Mouse (Mus musculus) limb, embryonic 14.5 days (tissue): Measurements from ENCODE around the gene Ndufaf4. TPM values are rescaled to one million over a fixed set of nuclear protein-coding genes. Genes with fewer than 3 reads are reported as not detected.

Experiments used
- ATAC-seq: fragments of 200-750 bp; cut with Nextera tagmentation; 2 replicates; pipeline ENCODE4 v1.8.0; 2017; ENCODE audit warnings: low read depth, moderate number of reproducible peaks, moderate TSS enrichment; ENCODE audit not compliant: low FRiP score
- DNase-seq: peaks from one replicate; pipeline ENCODE4 v3.0.0-alpha.2; 2015; ENCODE audit warnings: low spot score
- H3K27ac ChIP-seq: fragments of 300-500 bp; sonication (generic); replicated peaks from 2 replicates; pipeline ENCODE4 v1.5.1; 2014; ENCODE audit warnings: low read depth, mild to moderate bottlenecking, low read length, moderate library complexity, mixed read lengths
- H3K27me3 ChIP-seq: fragments of 300-500 bp; sonication (generic); 2 replicates; pipeline ENCODE4 v1.6.1; 2014; ENCODE audit warnings: low read length, mixed read lengths; ENCODE audit not compliant: control insufficient read depth, insufficient read depth
- H3K36me3 ChIP-seq: fragments of 300-500 bp; sonication (generic); 2 replicates; pipeline ENCODE4 v1.6.1; 2014; ENCODE audit warnings: mild to moderate bottlenecking, low read length, moderate library complexity, mixed read lengths; ENCODE audit not compliant: control insufficient read depth, insufficient read depth
- H3K4me1 ChIP-seq: fragments of 300-500 bp; sonication (generic); 2 replicates; pipeline ENCODE4 v1.6.1; 2014; ENCODE audit warnings: antibody characterized with exemption, low read length, mixed read lengths; ENCODE audit not compliant: control insufficient read depth, insufficient read depth
- H3K4me2 ChIP-seq: fragments of 300-500 bp; sonication (generic); replicated peaks from 2 replicates; pipeline ENCODE4 v1.6.1; 2014; ENCODE audit warnings: low read depth, mild to moderate bottlenecking, low read length, moderate library complexity; ENCODE audit not compliant: severe bottlenecking
- H3K4me3 ChIP-seq: fragments of 300-500 bp; sonication (generic); replicated peaks from 2 replicates; pipeline ENCODE4 v1.5.1; 2014; ENCODE audit warnings: low read length
- H3K9ac ChIP-seq: fragments of 300-500 bp; sonication (generic); 2 replicates; pipeline ENCODE4 v1.6.1; 2014; ENCODE audit warnings: mild to moderate bottlenecking, low read depth, low read length, moderate library complexity; ENCODE audit not compliant: severe bottlenecking
- H3K9me3 ChIP-seq: fragments of 300-500 bp; sonication (generic); 2 replicates; pipeline ENCODE4 v1.6.1; 2016; ENCODE audit warnings: low read length; ENCODE audit not compliant: control insufficient read depth
- POLR2A ChIP-seq: fragments of 200-500 bp; IDR thresholded peaks from 2 replicates; pipeline ENCODE4 v1.8.0; 2012; ENCODE audit warnings: inconsistent platforms, mild to moderate bottlenecking, moderate library complexity, borderline replicate concordance; ENCODE audit not compliant: insufficient read depth, insufficient read length; ENCODE audit errors: extremely low read depth
- WGBS: fragments of 180-500 bp; shearing (Covaris S2); extraction: QIAGEN DNeasy Blood & Tissue Kit; methylation state at CpG from one replicate; pipeline ENCODE4 v1.1.7; 2014; 5-methylcytosine and 5-hydroxymethylcytosine counted together
- polyA plus RNA-seq, 2 experiments: library from polyadenylated mRNA; depleted of rRNA in 1 of 2; stranded (reverse) in 1 of 2; unstranded in 1 of 2; fragments of >200 nt; fragmentation: Nextera tagmentation in 1 of 2; extraction: Ambion mirVana in 1 of 2; gene quantifications; 2 replicates each; pipeline versions ENCODE4 v1.2.1 to v1.2.3; 2012 to 2014

The Ndufaf4 gene
- polyA plus RNA-seq, 2 experiments = 12.5 to 41.9 TPM

DNA sequence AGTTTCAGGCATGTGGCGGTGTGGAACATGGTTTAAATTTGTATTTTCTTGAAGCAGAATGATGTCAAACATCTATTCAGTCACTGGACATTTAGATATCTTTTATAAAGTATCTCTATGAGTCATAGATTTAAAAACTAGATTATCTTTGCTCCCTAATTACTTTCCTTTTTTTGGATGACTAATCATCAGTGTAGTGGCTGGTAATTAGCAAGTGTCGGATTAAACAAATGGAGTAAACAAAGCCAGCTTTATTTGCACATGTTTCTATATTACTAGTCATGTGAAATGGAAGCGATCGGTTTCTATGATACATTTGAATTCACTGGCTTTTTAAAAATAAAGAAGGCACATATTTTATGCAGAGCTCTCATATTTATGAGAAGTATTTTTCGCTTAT is 31.0 kb downstream of the Ndufaf4 start:
- no peak for TF ChIP-seq POLR2A
- H3K4me1 ChIP-seq = no peaks in the 10 kb centered on the region
- DNase-seq (no peak), ATAC-seq (no peak)
- no peaks in the 10 kb centered on the region for H3K36me3 ChIP-seq
- 88% methylated on average over 5 of the region's 5 CpGs for WGBS
- H3K27ac ChIP-seq = no peak overlapping the region
- no peak overlapping the region for H3K4me3 ChIP-seq
- no peak overlapping the region for H3K4me2 ChIP-seq
- no peaks in the 10 kb centered on the region for H3K27me3 ChIP-seq
- H3K9ac ChIP-seq = no peak overlapping the region
- no peaks in the 10 kb centered on the region for H3K9me3 ChIP-seq

DNA sequence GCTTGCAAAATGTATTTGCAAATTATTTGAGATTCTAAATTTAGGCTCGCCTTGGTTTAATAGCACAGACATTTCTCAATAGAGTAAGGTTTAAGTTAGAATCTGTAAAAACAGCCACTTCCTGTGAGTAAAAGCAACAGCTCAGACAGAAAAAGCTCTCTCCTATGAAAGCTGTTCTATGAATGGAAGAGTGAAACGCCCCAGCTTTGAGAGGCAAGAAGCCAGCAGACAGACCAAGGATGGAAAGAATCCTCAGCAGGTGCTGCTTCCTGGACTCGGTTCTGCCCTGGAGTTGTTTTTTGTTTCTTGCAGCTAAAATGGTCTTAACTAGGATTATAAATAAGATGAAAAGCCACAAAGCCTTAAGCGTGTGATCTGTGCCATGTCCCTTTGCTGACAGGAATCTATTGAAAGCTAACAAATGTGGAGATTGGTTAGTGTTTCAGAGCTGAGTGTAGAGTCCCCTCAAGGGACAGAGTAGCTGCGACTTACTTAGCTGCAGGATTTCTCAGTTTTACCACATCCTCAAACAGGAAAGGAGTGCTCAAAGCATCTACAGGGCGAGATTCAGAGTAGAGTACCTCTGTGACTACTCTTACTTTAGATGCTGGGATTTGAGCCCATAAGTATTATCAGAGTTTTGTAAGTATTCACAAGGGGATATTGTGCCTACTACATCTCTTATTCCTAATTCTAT is 45.0 kb downstream of the Ndufaf4 start:
- no peak for DNase-seq
- WGBS = 45% methylated on average over 6 of the region's 6 CpGs
- no peak overlapping the region for H3K4me3 ChIP-seq

More for the DNA sequence above, 45.0 kb downstream of the Ndufaf4 start:
- Histone ChIP-seq H3K4me2 (no peak overlapping the region), H3K4me1 (no peaks in the 10 kb centered on the region), H3K36me3 (no peaks in the 10 kb centered on the region), H3K27ac (no peak overlapping the region), H3K27me3 (no peaks in the 10 kb centered on the region), H3K9ac (no peak overlapping the region), H3K9me3 (no peaks in the 10 kb centered on the region)
- TF ChIP-seq POLR2A = no peak
- no peak for ATAC-seq

Other genes starting within 250 kb of the Ndufaf4 start
- gene Klhl32, start 47.0 kb upstream of the Ndufaf4 start, polyA plus RNA-seq (2012; rRNA removed) = 1.5 TPM in 2 replicates
- 3.0 and 4.2 TPM in 2 replicates for gene Klhl32, start 47.0 kb upstream of the Ndufaf4 start, polyA plus RNA-seq (2014; fragmentation: Nextera tagmentation; extraction: Ambion mirVana)
- 5.6 and 9.1 TPM in 2 replicates for gene Gpr63, start 68.3 kb downstream of the Ndufaf4 start, polyA plus RNA-seq (2012; rRNA removed)
- gene Gpr63, start 68.3 kb downstream of the Ndufaf4 start, polyA plus RNA-seq (2014; fragmentation: Nextera tagmentation; extraction: Ambion mirVana) = 2.1 and 3.6 TPM in 2 replicates